Mouse (Mus musculus) layer of hippocampus, adult 8-10 months (tissue): ENCODE data around the gene 6030408B16Rik. TPM values are rescaled to one million over a fixed set of nuclear protein-coding genes. Genes with fewer than 3 reads are reported as not detected.

ENCODE experiments used
- DNase-seq, 2 experiments: peaks; one replicate each; pipeline ENCODE4 v3.0.0; 2022; ENCODE audit warnings: low spot score in 2 of 2
- total RNA-seq, 4 experiments: library from RNA; stranded (reverse); gene quantifications; 2 replicates each; pipeline ENCODE4 v1.2.4; 2022

6030408B16Rik gene
- total RNA-seq, 4 experiments from 2014 or later = 0.26 to 0.55 (median 0.54) TPM; not detected in 1

DNA sequence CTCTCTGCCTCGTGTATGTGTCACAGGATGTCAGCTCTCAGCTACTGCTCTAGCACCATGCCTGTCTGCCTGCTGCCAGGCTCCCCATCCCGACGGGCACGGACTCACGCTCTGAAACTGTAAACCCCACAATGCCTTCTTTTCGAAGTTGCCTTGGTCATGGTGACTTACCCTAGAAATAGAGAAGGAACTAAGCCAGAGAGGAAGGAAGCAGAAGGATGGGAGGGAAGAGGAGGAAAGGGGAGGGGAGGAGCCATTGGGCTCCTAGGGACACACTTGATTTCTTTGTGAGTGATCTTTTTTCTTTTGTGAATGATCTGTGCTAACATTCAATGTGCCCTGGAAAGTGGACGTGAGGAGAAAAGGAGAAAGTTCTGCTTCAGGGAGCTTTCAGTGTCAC is 5.0 kb downstream of the 6030408B16Rik start:
- DNase-seq = no peak

DNA sequence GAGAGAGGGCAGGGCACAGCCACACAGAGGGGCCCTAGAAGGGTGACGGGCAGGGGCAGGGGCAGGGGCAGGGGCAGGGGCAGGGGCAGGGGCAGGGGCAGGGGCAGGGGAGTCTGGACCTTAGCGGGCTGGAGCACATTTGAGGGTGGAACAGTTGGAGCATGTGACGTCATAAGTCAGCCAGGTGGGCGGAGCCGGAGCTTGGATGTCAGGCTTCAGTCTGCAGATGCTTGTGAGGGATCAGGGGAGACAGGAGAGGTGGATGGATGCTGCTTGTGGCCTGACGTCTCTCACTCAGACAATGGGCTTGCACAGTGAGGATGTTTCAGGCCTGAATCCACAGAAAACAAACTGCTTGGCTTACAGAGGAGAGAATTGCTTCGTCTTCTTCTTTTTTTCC is 5.5 kb downstream of the 6030408B16Rik start:
- DNase-seq = no peak

DNA sequence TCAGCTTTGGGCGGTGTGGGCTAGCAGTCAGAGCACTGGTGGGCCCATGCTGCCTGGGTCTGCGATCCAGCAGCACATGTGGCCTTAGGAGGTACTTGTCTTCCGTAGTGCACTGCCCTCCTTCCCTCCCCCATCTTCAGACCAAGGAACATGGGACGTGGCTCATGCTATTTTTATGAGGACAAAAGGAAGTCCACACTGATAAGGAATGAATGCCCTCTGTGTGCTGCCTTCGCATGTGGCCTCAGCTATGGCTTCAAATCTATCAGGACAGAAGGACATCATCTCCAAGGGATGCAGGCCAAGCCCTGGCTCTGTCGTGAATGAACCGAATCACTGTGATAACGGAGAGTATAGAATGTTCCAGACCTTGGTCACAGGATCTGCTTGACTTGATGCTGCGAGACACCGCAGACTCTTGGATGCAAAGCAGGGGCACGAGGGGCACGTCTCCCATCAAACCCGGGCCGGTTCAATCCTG is 6.5 kb downstream of the 6030408B16Rik start:
- DNase-seq = no peak

DNA sequence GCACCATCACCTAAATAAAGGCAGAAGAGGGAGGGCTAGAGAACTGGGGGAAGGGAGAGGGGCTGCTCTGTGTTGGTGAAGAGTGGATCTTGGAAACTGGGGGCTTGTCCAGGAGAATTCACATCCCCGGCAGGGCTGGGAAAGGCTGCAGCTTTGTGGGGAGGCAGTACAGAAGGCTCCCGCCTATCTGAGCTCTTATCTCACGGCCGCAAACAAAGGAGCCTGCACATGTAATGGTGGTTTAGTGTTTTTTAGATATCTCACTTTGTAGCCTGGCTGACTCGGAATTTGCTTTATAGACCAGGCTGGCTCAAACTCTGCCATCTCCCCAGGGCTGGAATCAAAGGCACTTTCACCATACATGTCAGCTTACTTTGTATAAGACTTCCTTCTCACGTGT is 7.1 kb downstream of the 6030408B16Rik start:
- DNase-seq = no peak

DNA sequence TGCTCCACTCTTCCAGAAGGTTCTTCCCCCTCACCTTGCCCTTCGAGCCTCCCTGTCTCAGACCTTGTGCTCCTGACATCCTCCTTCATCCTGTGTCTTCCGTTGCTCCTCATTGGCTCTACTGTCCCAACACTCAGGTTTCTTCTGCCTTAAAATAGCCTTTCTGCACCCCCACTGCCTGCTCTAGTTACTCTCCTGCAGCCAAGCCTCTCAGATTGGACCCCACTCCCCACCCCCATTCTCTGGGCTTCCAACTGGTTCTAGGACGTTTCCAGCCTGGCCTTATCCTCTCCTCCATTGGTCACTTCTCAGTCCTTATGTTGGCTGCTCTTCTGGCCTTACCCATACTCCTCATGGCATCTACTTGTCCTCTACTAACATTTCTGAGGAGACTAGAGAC is 9.2 kb downstream of the 6030408B16Rik start:
- DNase-seq = no peak

DNA sequence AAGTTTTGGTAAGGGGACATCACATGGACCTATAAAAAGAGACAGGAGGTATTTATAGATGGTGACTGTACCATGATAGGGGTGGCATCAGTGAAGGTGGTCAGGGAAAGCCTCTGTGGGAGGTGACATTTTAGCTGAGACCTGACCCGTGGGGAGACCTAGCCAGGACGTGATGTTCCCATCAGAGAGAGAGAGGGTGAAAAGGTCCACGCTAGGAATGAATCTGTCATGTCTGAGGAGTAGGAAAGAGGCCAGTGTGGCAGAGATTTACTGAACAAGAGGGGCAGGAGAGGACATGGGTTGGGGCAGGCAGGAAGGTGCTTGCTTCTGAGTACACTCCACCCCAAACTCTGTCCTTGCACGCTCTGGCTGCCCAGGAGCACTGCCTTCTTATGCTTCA is 10.8 kb downstream of the 6030408B16Rik start:
- no peak for DNase-seq

DNA sequence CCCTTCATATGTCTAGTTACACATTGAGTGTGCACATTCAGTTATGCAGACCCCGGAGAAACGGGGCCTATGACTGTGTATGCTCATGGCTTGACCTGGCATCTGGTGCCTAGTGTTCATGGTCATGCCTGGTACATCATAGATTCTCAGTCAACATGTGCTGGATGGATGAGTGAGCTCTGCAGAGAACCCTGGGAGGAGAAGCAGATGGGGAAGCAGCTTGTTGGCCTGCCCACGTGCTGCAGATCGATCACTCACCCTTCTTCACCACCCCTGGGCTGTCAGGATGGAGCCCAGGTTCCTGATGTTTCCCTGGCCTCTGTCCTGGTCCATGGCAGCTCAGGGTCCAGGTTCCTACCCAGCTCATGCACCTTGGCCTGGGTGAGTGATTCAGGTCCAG is 13.4 kb downstream of the 6030408B16Rik start:
- DNase-seq = peak; percentile 64 to 75

DNA sequence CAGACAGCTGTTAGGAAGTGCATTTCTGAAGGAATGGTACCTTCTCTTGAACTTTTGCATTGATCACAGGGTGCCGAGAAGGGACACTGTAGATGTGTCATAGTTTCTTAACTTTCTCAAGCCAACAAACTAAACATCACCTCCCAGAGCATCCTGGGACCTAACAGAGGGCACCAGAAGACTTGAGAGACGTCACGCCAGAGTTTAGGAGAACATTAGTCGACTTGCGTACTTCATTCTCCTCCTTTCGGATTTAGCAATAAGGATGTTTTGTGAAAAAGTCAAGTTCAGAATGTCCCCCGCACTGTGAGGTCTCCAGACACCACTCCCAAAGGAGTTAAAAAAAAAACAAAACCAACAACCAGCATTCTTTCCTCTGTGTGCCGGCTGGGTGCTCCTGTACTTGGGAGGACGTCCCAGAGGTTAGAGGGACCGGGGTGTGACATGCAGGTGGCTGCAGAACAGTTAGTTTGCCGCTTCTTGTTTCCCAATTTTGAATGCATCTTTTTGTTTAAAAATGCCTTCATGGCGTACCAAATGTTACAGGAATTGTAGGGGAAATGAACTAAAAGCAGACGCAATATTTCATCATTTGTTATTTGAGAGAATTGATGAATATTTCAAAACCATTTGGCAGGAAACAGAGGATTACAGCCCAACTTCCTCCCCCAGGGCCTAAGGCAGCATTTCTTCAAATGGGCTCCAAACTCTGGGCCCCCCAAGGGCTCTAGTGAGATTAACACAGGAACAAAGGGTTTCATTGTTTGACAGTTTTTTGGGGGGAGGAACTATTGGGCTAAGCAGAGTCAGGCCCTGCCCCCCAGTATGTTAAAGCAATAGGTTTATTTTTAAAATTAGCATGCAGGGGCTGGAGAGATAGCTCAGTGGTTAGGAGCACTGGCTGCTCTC is 15.7 kb downstream of the 6030408B16Rik start:
- DNase-seq = no peak

DNA sequence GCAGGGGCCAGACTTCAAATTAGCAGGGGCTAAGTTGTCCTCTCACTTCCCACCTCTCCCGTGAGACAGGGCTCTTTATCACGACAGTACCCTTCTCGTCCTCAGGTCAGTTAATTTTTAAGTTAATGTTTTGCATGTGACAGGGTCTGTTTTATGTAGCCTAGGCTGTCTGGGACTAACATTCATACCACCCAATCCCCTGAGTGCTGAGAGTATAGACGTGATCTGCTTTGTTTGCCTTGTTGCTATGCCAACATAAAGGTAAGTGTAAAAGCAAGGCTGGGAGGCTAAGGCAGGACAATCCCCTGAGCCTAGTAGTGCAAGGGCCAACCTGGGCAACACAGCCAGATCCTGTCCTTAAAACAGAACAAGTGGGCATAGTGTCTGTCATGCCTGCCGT is 16.5 kb downstream of the 6030408B16Rik start:
- no peak for DNase-seq

DNA sequence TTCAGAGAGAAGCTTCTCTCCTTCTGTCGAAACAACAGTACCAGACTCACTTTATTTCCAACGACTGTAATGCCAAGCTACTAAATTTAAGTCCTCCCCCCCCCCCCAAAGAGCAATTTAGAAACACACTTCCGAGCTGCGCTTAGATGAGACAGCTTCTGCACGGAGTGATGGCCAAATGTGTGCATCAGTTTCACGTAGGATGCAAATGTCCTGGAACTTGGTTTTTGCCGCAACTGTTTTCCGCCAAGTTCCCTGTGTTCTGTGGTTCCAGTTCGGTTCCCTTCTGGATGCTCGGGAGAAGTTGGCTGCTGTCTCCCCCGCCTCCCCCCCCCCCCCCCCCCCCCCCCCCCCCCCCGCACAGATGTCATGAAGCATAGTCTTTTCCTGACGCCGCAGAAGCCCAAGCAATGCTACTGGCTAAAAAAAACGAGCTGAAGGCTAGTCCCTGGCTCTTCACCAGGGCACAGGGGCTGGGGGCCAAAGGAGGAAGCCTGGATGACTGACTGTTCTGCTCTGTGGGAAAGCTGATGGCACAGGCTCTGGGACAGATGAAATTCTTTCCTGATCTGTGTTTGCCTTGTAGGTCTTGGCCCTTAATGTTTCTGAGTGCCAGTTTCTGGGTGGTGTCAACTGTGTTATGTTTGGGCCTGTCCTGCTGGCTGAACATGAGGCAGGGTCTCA is 18.2 kb downstream of the 6030408B16Rik start:
- peak; percentile 43 to 58 for DNase-seq

DNA sequence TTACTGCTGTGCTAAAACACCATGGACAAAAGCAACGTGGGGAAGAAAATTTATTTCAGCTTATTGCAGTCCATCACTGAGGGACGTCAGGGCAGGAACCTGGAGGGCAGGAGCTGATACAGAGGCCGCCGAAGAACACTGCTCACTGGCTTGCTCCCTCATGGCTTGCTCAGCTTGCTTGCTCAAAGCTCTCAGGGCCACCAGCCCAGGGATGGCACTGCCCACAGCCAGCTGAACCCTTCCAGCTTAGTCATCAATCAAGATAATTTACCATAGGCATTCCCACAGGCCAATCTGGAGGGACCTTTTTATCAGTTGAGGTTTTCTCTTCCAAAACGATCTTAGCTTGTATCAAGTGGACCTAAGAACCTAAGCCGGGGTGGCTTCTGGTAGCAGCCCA is 19.0 kb downstream of the 6030408B16Rik start:
- no peak for DNase-seq

DNA sequence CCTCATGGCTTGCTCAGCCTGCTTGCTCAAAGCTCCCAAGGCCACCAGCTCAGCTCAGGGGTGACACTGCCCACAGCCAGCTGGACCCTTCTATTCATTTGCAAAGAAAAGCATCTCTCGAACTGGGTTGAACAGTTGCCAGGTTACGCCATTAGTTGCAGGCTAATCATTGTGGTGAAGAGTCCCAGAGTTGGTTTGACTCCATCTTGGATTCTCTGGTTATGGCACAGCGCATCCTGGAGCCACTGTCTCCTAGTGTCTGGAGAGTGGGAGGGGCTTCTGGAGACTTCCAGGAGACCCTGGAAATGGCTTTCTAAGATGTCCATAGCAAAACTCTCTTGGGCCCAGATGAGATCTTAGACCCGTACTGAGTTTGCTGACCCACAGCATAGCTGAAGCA is 22.4 kb downstream of the 6030408B16Rik start:
- no peak for DNase-seq

DNA sequence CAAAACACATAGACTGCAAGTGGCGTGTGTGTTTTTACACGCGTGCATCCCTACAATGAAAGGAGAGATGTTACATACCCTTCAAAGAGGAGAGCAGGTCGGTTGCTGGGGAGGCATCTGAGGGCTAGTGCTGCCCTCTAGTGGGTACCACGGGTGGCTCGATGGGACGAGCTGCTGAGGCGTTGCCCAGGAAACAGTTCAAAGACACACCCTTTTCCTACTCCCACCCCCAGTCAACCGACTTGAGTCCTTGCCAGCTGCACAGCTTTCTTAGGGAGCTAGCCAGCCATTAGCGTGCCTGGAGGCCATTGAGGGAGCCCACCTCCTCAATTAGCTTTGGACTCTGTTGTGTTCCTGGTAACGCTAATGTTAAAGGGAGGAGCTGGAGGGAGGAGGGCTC is 22.8 kb downstream of the 6030408B16Rik start:
- peak; percentile 90 to 95 for DNase-seq

DNA sequence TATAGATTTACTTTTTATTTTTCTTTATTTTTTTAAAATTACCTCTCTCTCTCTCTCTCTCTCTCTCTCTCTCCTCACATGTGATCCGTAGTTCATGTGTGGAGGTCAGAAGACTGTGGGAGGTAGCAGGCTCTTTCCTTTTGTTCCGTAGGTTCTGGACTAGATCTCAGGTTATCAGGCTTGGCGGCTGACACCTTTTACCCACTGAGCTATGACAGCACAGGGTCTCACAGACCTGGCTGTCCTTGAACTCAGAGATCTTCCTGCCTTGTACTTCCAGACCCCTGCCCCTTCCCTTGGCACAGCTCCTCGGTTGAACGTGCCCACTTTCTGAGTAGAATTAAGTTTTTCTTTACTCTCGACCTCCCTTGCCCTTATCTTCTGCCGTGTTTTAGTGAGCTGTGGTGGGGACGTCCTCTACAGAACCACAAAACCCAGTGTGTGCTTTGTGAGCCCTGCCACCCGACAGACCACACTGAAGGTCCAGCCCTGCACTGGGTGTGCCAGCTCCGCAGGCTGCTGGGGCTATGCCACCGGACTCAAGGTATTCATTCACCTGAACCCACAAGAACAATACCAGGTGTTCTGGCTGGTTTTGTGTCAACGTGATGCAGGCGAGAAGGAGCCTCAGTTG is 23.4 kb downstream of the 6030408B16Rik start:
- no peak for DNase-seq

DNA sequence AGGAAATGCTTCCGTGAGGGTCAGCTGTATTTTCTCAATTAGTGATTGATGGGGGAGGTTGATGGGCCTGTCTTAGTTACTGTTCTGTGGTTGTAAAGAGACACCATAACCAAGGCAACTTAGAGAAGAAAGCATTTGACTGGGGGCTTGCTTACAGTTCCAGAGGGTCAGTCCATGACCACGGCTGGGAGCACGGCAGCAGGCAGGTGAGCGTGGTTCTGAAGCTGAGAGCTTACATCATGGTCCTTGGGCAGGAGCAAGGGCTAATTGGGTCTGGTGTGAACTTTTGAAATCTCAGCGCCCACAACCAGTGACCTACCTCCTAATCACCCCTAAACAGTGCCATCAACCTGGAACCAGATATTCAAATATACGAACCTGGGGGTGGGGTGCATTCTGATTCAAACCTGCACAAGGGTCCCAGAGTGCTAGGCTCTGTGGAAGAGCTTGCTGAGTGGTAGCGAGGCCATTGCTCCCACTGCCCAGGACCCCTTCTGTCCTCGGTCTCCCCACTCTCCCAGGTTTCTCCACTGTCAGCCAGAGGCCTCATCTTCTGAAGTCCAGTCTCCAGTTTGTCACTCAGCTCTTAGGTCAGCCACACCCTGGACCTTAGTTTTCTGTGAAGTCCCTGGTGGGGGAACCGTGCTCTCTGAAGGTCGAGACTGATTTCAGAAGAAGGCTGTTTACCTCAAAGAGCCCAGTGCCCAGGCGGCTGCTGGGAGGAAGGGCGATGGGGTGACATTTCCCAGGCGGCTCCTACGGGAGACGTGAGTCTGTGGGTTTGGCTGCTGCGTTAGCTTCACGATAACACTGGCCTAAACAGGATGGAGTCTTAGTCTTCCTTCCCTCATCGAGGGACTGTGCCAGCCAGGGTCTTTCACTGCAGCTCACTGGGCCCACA is 24.2 kb downstream of the 6030408B16Rik start:
- no peak for DNase-seq

DNA sequence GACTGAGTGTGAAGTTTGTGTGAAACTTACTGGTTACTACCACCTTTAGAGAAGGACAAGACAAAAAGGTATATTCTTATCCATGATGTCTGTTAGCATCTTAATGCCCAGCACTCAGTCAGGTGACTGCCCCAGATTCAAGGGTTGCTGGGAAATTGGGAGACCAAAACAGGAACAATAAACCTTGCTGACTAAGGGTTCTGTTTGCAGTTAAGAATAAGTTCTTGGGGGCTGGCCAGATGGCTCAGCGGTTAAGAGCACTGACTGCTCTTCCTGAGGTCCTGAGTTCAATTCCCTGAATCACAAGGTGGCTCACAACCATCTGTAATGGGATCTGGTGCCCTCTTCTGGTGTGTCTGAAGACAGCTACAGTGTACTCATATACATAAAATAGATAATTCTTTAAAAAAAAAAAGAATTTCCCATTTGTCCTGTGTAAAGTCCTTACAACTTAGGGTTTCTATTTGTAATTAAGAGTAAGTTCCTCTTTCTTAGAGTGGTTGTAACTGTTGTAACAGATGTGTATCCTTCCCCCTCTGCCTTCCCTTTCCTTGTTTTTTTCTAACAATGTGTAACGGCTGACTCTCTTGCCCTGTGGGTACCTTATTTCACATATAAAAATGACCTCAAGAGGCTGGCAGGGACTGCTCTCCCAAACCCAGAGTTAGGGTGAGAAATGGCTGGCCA is 24.9 kb downstream of the 6030408B16Rik start:
- no peak for DNase-seq

DNA sequence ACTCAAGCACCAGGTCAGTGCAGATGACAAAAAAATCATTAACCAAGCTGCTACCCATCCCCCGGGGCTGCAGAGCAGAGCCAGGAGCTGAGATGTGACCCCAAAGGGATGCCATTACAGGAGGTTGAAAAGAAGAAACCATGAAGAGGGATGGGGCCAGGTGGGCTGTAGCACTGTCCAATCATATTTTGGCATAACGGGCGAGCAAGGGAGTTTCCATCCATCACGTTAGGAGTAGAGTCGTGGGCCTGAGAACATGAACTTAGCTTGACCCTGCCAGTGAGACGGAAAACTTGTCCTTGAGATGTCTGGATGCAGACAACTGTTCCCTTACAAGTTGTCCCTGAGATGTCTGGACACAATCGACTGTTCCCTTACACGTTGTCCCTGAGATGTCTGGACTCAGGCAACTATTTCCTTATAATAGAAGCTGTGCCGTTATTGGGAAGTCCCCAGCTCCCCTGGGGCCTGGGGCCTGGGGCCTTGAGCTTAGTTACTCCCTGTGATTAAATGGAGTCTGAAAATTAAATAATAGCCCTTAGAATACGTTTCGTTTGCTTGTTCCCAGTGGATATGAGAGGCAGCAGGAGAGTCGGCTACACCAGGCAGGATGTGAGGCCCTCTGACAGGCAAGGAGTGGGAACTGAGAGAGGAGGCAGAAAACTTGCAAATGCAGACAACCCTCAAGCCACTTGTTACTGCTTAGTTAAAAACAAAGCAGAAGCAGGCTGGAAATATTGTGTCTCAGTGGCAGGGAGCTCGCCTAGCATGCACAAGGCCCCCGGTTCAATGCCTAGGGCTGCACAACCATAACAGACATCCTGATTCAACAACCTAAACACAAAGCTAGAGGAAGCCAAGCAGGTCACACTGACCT is 26.1 kb downstream of the 6030408B16Rik start:
- no peak for DNase-seq

DNA sequence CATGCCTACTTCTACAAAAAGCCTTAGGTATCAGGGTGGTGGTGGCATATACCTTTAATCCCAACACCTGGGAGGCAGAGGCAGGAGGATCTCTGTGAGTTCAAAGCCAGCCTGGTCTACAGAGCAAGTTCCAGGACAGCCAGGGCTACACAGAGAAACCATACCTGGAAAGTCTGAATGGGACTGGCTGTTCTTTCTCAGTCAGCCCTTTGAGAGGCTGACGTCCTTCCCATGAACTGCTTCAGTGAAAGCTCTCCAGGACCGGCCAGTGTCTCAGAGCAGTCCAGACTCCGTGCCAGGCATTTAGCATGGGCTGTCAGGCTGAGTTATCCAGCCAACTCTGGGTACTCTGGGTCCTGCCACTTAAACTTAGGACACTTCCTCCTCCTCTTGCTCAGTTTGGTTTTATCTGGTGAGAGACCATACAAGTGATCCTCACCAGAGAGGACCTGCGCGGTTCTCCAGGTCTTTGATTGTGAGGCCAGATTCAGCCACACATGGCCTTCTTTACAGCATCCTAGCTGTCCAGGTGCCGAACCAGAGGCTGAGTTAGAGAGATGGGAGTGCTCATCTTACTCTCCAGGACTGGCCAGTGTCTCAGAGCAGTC is 27.1 kb downstream of the 6030408B16Rik start:
- no peak for DNase-seq

DNA sequence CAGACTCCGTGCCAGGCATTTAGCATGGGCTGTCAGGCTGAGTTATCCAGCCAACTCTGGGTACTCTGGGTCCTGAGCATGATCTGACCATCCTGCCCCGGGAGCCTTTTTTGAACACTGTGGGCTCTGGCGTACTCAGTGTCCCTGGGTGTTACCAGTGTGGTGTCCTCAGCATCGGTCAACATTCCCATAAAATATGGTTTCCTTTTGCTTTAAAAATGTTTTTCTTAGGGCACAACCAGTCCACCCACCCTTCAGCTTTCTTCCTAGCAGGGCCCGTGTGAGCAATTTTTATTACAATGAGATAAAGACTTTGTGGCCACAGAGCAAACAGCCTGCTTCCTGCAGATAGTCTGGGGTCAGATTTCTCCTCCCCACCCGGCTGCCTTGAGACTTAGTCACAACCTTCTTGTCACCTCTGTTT is 27.6 kb downstream of the 6030408B16Rik start:
- DNase-seq = no peak
